Comparison of ENCODE assay signal across 22 mouse cellular contexts in the genomic region with DNA sequence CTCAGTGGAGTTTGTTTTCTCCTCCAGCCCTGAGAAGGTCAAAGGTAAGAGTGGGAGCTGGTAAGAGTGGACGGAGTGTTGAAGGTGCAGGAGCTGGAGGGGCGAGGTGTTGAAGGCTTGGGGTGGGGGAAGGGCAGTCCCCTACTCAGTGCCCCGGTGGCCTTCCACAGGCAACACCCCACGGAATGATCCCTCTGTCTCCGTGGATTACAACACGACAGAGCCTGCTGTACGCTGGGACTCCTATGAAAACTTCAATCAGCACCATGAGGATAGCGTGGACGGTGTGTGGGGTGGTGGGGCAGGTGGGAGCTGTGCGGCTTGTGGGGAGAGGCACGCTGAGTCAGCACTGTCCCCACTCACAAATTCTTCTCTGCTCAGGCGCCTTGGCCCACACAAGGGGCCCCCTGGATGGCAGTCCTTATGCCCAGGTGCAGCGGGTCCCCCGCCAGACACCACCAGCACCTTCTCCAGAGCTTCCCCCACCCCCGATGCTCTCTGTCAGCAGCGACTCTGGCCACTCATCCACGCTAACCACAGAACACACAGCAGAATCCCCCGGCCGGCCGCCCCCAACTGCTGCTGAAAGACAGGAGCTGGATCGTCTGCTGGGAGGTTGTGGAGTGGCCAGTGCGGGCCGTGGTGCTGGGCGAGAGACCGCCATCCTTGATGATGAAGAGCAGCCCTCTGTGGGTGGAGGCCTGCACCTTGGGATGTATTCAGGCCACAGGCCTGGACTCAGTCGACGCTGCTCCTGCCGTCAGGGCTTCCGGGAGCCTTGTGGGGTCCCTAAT. TPM values are rescaled to one million over a fixed set of nuclear protein-coding genes. Genes with fewer than 3 reads are reported as not detected.
DNase-seq lines count a peak whose midpoint lies in the region; ATAC-seq and TF ChIP-seq lines count a peak whose summit lies in the region.
"Had no signal": no experiment of that assay in that cellular context is flagged by ENCODE, and none has a peak within 500 bp of the region (broad histone marks: within the 10 kb centered on the region; RNA-seq: fewer than 3 reads in every experiment).

No protein-coding gene starts in this region.

- H3K36me3 ChIP-seq in heart, embryonic 13.5 days, result peaks cover 95% of the 10 kb centered on the region
- peaks cover 76% of the 10 kb centered on the region for H3K36me3 ChIP-seq in kidney, postnatal 0 days (ENCODE audit: insufficient read depth, low read length)
- H3K36me3 ChIP-seq in E14TG2a.4 (ENCODE audit: insufficient read depth, low read length), result peaks cover 25% of the 10 kb centered on the region

- WGBS in heart, embryonic 13.5 days, result 71% methylated on average over 29 of the region's 29 CpGs
- WGBS in kidney, postnatal 0 days, result 58% methylated on average over 29 of the region's 29 CpGs

- 0 out of 2 replicates have a peak, but pooled peaks cover 13% of the 10 kb centered on the region for H3K27me3 ChIP-seq in heart, embryonic 13.5 days (replicated peaks)
- no peaks in the 10 kb centered on the region for H3K27me3 ChIP-seq in kidney, postnatal 0 days (ENCODE audit: insufficient read depth, low read length)
- peaks cover 26% of the 10 kb centered on the region for H3K27me3 ChIP-seq in E14TG2a.4 (ENCODE audit: insufficient read depth, low read length)
- H3K27me3 ChIP-seq: embryonic facial prominence, embryonic 15.5 days; lung, embryonic 15.5 days had no signal

- TF ChIP-seq CTCF in kidney, postnatal 0 days (IDR thresholded peaks at IDR 0.05; ENCODE audit: low read depth), result no peak
- no peak for TF ChIP-seq CTCF in E14TG2a.4 (conservative IDR thresholded peaks at IDR 0.05; ENCODE audit: low read length)

- peak overlapping the region; percentile 47; the same call in 1 of the 2 replicates for H3K9ac ChIP-seq in heart, embryonic 13.5 days
- H3K9ac ChIP-seq in kidney, postnatal 0 days (ENCODE audit: low read depth, low read length), result no peak overlapping the region
- H3K9ac ChIP-seq: embryonic facial prominence, embryonic 15.5 days; hindbrain, embryonic 14.5 days; limb, embryonic 13.5 days; liver, embryonic 14.5 days; lung, embryonic 15.5 days; neural tube, embryonic 13.5 days had no signal

- no peak overlapping the region for H3K4me2 ChIP-seq in heart, embryonic 13.5 days
- H3K4me2 ChIP-seq in kidney, postnatal 0 days (ENCODE audit: low read length), result no peak overlapping the region
- H3K4me2 ChIP-seq: embryonic facial prominence, embryonic 15.5 days; hindbrain, embryonic 14.5 days; limb, embryonic 13.5 days; lung, embryonic 15.5 days; neural tube, embryonic 13.5 days had no signal

- no peak for ATAC-seq in heart, embryonic 13.5 days (ENCODE audit: extremely low read depth, insufficient number of reproducible peaks, low FRiP score, low TSS enrichment)
- peak; percentile 3; the same call in 1 of the 2 replicates for ATAC-seq in kidney, postnatal 0 days (replicated peaks; ENCODE audit: low FRiP score, low read depth)
- ATAC-seq: CD4-positive, CD25-positive, alpha-beta regulatory T cell, adult 4 months had no signal

- peaks cover 41% of the 10 kb centered on the region for H3K4me1 ChIP-seq in heart, embryonic 13.5 days
- peaks cover 20% of the 10 kb centered on the region for H3K4me1 ChIP-seq in kidney, postnatal 0 days (replicated peaks; ENCODE audit: insufficient read depth, low read length)
- H3K4me1 ChIP-seq in E14TG2a.4 (replicated peaks; ENCODE audit: low read depth, low read length), result peaks cover 61% of the 10 kb centered on the region

- H3K9me3 ChIP-seq in heart, embryonic 13.5 days, result no peaks in the 10 kb centered on the region
- H3K9me3 ChIP-seq in kidney, postnatal 0 days (replicated peaks; ENCODE audit: low read length), result no peaks in the 10 kb centered on the region
- no peaks in the 10 kb centered on the region for H3K9me3 ChIP-seq in E14TG2a.4 (ENCODE audit: low read length)
- H3K9me3 ChIP-seq: embryonic facial prominence, embryonic 15.5 days; limb, embryonic 13.5 days; lung, embryonic 15.5 days; midbrain, embryonic 10.5 days; neural tube, embryonic 13.5 days had no signal

- H3K27ac ChIP-seq in heart, embryonic 13.5 days (replicated peaks), result no peak overlapping the region
- no peak overlapping the region; the same call in 1 of the 2 replicates for H3K27ac ChIP-seq in kidney, postnatal 0 days
- H3K27ac ChIP-seq: embryonic facial prominence, embryonic 15.5 days; hindbrain, embryonic 14.5 days; limb, embryonic 13.5 days; liver, embryonic 14.5 days; lung, embryonic 15.5 days; macrophage; neural tube, embryonic 13.5 days had no signal

- H3K4me3 ChIP-seq in heart, embryonic 13.5 days, result no peak overlapping the region
- no peak overlapping the region for H3K4me3 ChIP-seq in kidney, postnatal 0 days (replicated peaks; ENCODE audit: low read depth, low read length)
- H3K4me3 ChIP-seq in E14TG2a.4 (replicated peaks; ENCODE audit: low read length), result peak overlapping the region; percentile 71
- H3K4me3 ChIP-seq: embryonic facial prominence, embryonic 15.5 days; limb, embryonic 13.5 days; lung, embryonic 15.5 days; midbrain, embryonic 10.5 days; neural tube, embryonic 13.5 days had no signal

- peak; percentile 26 for DNase-seq in cerebellum, adult 11-12 months
- DNase-seq in cerebellum, adult 8-10 months, result no peak
- no peak for DNase-seq in heart, adult 8-10 months (ENCODE audit: low spot score)
- no peak for DNase-seq in kidney, postnatal 0 days (ENCODE audit: low spot score)
- DNase-seq in kidney, postnatal 4 days, result no peak
- no peak for DNase-seq in spleen, postnatal 36 days (ENCODE audit: low spot score in 2 of 2)
- DNase-seq: spleen, adult 18-20 months; thymus, adult 2 months had no signal

RNA-seq across cellular contexts. Expression of a gene that starts 10.7 kb away (rescaled TPM):
- polyA plus RNA-seq in heart, embryonic 13.5 days (2015; fragmentation: Nextera tagmentation; extraction: Ambion mirVana), result 26.3 and 32.5 TPM in 2 replicates
- 100 to 1,000 TPM; 123 to 146 (median 133) TPM for total RNA-seq in heart, adult 8-10 months (2022)
- 34.4 and 35.8 TPM in 2 replicates for polyA plus RNA-seq in kidney, postnatal 0 days (2015; fragmentation: Nextera tagmentation; extraction: Ambion mirVana)
- total RNA-seq: granulocyte monocyte progenitor cell, adult 5-6 weeks; monocyte, adult 5-6 weeks had no signal

RNA-seq across cellular contexts. Expression of a gene that starts 25.1 kb away (rescaled TPM):
- polyA plus RNA-seq in heart, embryonic 13.5 days (2015; fragmentation: Nextera tagmentation; extraction: Ambion mirVana), result 19.5 and 20.0 TPM in 2 replicates
- 10 to 100 TPM; 13.2 to 16.8 (median 15.6) TPM for total RNA-seq in heart, adult 8-10 months (2022)
- 14.3 and 16.6 TPM in 2 replicates for polyA plus RNA-seq in kidney, postnatal 0 days (2015; fragmentation: Nextera tagmentation; extraction: Ambion mirVana)

RNA-seq across cellular contexts. Expression of a gene that starts 33.3 kb away (rescaled TPM):
- 3.5 and 3.7 TPM in 2 replicates for polyA plus RNA-seq in heart, embryonic 13.5 days (2015; fragmentation: Nextera tagmentation; extraction: Ambion mirVana)
- total RNA-seq in heart, adult 8-10 months (2022), result 10 to 100 TPM; 20.6 to 52.4 (median 26.0) TPM
- 20.5 and 28.3 TPM in 2 replicates for polyA plus RNA-seq in kidney, postnatal 0 days (2015; fragmentation: Nextera tagmentation; extraction: Ambion mirVana)
- total RNA-seq: granulocyte monocyte progenitor cell, adult 5-6 weeks had no signal
- polyA plus RNA-seq: macrophage had no signal

RNA-seq across cellular contexts. Expression of a gene that starts 37.3 kb away (rescaled TPM):
- 65.7 and 72.3 TPM in 2 replicates for polyA plus RNA-seq in heart, embryonic 13.5 days (2015; fragmentation: Nextera tagmentation; extraction: Ambion mirVana)
- 100 to 1,000 TPM; 161 to 190 (median 169) TPM for total RNA-seq in heart, adult 8-10 months (2022)
- 96.1 and 102 TPM in 2 replicates for polyA plus RNA-seq in kidney, postnatal 0 days (2015; fragmentation: Nextera tagmentation; extraction: Ambion mirVana)

RNA-seq across cellular contexts. Expression of a gene that starts 39.4 kb away (rescaled TPM):
- polyA plus RNA-seq in heart, embryonic 13.5 days (2015; fragmentation: Nextera tagmentation; extraction: Ambion mirVana), result 0.53 and 1.5 TPM in 2 replicates
- total RNA-seq in heart, adult 8-10 months (2022), result under 1 TPM in 3 of 4 experiments, not detected in 1; 0.11 to 0.13 (median 0.12) TPM
- 0.28 and 0.34 TPM in 2 replicates for polyA plus RNA-seq in kidney, postnatal 0 days (2015; fragmentation: Nextera tagmentation; extraction: Ambion mirVana)
- total RNA-seq: layer of hippocampus, postnatal 14 days had no signal
- polyA plus RNA-seq: hindbrain, embryonic 14.5 days had no signal
